Mouse (Mus musculus): ENCODE data around the gene Galnt17. TPM values are rescaled to one million over a fixed set of nuclear protein-coding genes. Genes with fewer than 3 reads are reported as not detected.

Galnt17 gene
- polyA plus RNA-seq, 1 experiment from 2014 or later, result 0.96 TPM

- H3K9ac ChIP-seq (ENCODE audit: low read depth, low read length), result no peak overlapping the region
- H3K9me3 ChIP-seq (replicated peaks; ENCODE audit: control insufficient read depth, low read length), result no peaks in the 10 kb centered on the region
- no peaks in the 10 kb centered on the region for H3K4me1 ChIP-seq (ENCODE audit: control insufficient read depth, insufficient read depth, low read length)
- H3K36me3 ChIP-seq (ENCODE audit: control insufficient read depth, insufficient read depth, low read length), result no peaks in the 10 kb centered on the region
- no peaks in the 10 kb centered on the region for H3K27me3 ChIP-seq (ENCODE audit: control insufficient read depth, insufficient read depth, low read length)
- WGBS (ENCODE audit: insufficient replicate concordance), result 97% methylated on average over 3 of the region's 3 CpGs
- no peak overlapping the region for H3K4me2 ChIP-seq
- H3K27ac ChIP-seq (ENCODE audit: low read depth, low read length), result no peak overlapping the region
- no peak for ATAC-seq (replicated peaks; ENCODE audit: insufficient number of reproducible peaks, low FRiP score, low TSS enrichment)
- no peak overlapping the region for H3K4me3 ChIP-seq (ENCODE audit: low read depth, low read length)
These were observed 412.3 kb downstream of the Galnt17 start for GRCm38 (mm10) chr5:130895991-130896390.

- Histone ChIP-seq H3K4me1 (ENCODE audit: control insufficient read depth, insufficient read depth, low read length) (no peaks in the 10 kb centered on the region), H3K9me3 (replicated peaks; ENCODE audit: control insufficient read depth, low read length) (no peaks in the 10 kb centered on the region), H3K27ac (ENCODE audit: low read depth, low read length) (no peak overlapping the region), H3K27me3 (ENCODE audit: control insufficient read depth, insufficient read depth, low read length) (no peaks in the 10 kb centered on the region), H3K4me2 (no peak overlapping the region), H3K4me3 (ENCODE audit: low read depth, low read length) (no peak overlapping the region), H3K9ac (ENCODE audit: low read depth, low read length) (no peak overlapping the region), H3K36me3 (ENCODE audit: control insufficient read depth, insufficient read depth, low read length) (no peaks in the 10 kb centered on the region)
- WGBS (ENCODE audit: insufficient replicate concordance), result 79% methylated on average over 5 of the region's 5 CpGs
- no peak for ATAC-seq (replicated peaks; ENCODE audit: insufficient number of reproducible peaks, low FRiP score, low TSS enrichment)
These were observed 416.6 kb downstream of the Galnt17 start for GRCm38 (mm10) chr5:130891735-130892134.

DNA sequence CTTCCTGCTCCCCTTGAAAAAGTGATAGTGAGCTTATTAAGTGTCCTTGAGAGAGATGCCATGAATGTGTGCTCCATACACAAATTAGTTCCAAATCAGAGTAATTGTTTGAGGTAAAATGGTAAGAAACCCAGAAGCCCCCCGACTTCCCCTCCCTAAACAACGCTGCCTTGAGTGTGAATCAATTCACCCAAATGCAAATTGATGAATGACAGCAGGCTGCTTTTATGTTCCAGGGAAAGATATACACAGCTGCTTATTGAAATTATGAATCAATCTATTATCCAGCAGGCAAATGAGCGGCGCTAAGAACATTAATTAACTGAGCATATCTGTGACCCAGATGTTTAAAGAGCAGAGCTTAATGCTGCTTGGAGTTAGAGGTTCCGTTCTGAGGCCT lies 428.0 kb downstream of the Galnt17 start:
- 87% methylated on average over 5 of the region's 5 CpGs for WGBS (ENCODE audit: insufficient replicate concordance)
- no peak for ATAC-seq (replicated peaks; ENCODE audit: insufficient number of reproducible peaks, low FRiP score, low TSS enrichment)

DNA sequence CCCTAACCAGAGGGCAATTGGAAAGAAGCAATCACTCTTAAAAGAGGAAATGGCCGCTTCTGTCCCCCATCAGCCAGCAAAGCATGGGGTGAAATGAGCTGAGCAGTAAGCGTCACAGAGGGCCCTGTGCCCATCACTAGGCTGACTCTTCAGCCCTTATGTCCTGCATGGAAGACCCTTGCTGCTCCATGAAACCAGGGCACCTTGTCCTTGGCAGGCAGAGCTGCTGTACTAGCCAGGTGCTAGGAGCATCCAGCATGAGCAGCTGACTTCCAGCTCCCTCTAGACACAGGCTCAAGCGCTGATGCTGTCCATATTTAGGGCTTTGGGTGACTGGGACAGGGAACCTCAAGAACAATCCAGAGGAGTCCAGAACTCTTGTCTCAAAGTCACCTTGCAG lies 432.9 kb downstream of the Galnt17 start:
- no peak for ATAC-seq (replicated peaks; ENCODE audit: insufficient number of reproducible peaks, low FRiP score, low TSS enrichment)
- Histone ChIP-seq H3K9ac (ENCODE audit: low read depth, low read length) (no peak overlapping the region), H3K4me1 (ENCODE audit: control insufficient read depth, insufficient read depth, low read length) (no peaks in the 10 kb centered on the region), H3K36me3 (ENCODE audit: control insufficient read depth, insufficient read depth, low read length) (no peaks in the 10 kb centered on the region), H3K27me3 (ENCODE audit: control insufficient read depth, insufficient read depth, low read length) (no peaks in the 10 kb centered on the region), H3K4me2 (no peak overlapping the region), H3K27ac (ENCODE audit: low read depth, low read length) (no peak overlapping the region), H3K9me3 (replicated peaks; ENCODE audit: control insufficient read depth, low read length) (0 out of 2 replicates have a peak, but pooled peaks cover 2% of the 10 kb centered on the region), H3K4me3 (ENCODE audit: low read depth, low read length) (no peak overlapping the region)
- 84% methylated on average over 3 of the region's 3 CpGs for WGBS (ENCODE audit: insufficient replicate concordance)

More for the DNA sequence above, 428.0 kb downstream of the Galnt17 start:
- no peak overlapping the region for H3K4me3 ChIP-seq (ENCODE audit: low read depth, low read length)
- no peaks in the 10 kb centered on the region for H3K27me3 ChIP-seq (ENCODE audit: control insufficient read depth, insufficient read depth, low read length)
- H3K4me1 ChIP-seq (ENCODE audit: control insufficient read depth, insufficient read depth, low read length), result no peaks in the 10 kb centered on the region
- no peak overlapping the region for H3K4me2 ChIP-seq
- no peaks in the 10 kb centered on the region for H3K36me3 ChIP-seq (ENCODE audit: control insufficient read depth, insufficient read depth, low read length)
- 0 out of 2 replicates have a peak, but pooled peaks cover 2% of the 10 kb centered on the region for H3K9me3 ChIP-seq (replicated peaks; ENCODE audit: control insufficient read depth, low read length)
- H3K9ac ChIP-seq (ENCODE audit: low read depth, low read length), result no peak overlapping the region
- no peak overlapping the region for H3K27ac ChIP-seq (ENCODE audit: low read depth, low read length)

DNA sequence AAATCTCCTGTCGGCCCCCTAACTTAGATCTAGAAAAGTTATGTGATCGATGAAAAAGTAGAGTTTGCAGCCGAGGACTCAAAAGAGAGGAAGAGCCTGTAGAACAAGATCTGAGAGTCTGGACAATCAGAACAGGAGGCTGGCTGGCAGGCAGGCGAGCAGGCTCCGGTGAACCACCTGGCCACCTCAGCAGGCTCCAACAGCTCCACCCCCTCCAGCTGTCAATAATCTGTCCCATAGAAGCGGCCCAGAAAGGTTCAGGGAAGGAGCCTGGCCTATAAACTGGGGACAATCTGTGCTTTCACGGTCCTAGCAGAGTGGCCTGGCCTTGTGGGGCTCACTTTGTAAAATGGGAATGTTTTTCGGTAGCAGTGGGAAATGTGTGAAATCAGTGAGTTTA lies 437.2 kb downstream of the Galnt17 start:
- 42% methylated on average over 8 of the region's 8 CpGs for WGBS (ENCODE audit: insufficient replicate concordance)
- H3K9me3 ChIP-seq (replicated peaks; ENCODE audit: control insufficient read depth, low read length), result 0 out of 2 replicates have a peak, but pooled peaks cover 2% of the 10 kb centered on the region

DNA sequence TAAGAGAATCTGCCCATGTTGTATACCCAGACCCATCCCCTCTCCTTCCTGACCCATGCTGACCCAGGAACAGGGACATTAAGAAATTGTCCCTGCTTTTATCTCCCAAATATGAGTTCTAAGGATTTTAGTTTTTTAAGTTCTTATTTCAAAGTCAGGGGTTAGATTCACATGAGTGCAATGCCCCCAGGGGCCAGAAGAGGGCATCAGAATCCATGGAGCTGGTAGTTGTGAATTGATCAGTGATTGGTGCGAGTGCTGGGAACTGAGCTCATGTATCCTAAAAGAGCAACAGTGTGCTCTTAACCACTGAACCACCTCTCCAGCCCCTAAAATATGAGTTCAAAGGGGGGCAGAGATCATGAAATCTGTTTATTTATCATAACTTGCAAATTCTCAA lies 438.4 kb downstream of the Galnt17 start:
- no peaks in the 10 kb centered on the region for H3K4me1 ChIP-seq (ENCODE audit: control insufficient read depth, insufficient read depth, low read length)
- WGBS (ENCODE audit: insufficient replicate concordance), result 88% methylated on average over 1 of the region's 1 CpGs
- H3K27me3 ChIP-seq (ENCODE audit: control insufficient read depth, insufficient read depth, low read length), result no peaks in the 10 kb centered on the region
- H3K4me2 ChIP-seq, result no peak overlapping the region
- no peak overlapping the region for H3K9ac ChIP-seq (ENCODE audit: low read depth, low read length)
- ATAC-seq (replicated peaks; ENCODE audit: insufficient number of reproducible peaks, low FRiP score, low TSS enrichment), result no peak
- H3K4me3 ChIP-seq (ENCODE audit: low read depth, low read length), result no peak overlapping the region
- H3K36me3 ChIP-seq (ENCODE audit: control insufficient read depth, insufficient read depth, low read length), result no peaks in the 10 kb centered on the region
- H3K27ac ChIP-seq (ENCODE audit: low read depth, low read length), result no peak overlapping the region
- H3K9me3 ChIP-seq (replicated peaks; ENCODE audit: control insufficient read depth, low read length), result 0 out of 2 replicates have a peak, but pooled peaks cover 2% of the 10 kb centered on the region

More for the DNA sequence above, 437.2 kb downstream of the Galnt17 start:
- Histone ChIP-seq H3K4me2 (no peak overlapping the region), H3K36me3 (ENCODE audit: control insufficient read depth, insufficient read depth, low read length) (no peaks in the 10 kb centered on the region), H3K4me3 (ENCODE audit: low read depth, low read length) (no peak overlapping the region), H3K27me3 (ENCODE audit: control insufficient read depth, insufficient read depth, low read length) (no peaks in the 10 kb centered on the region), H3K27ac (ENCODE audit: low read depth, low read length) (no peak overlapping the region), H3K9ac (ENCODE audit: low read depth, low read length) (no peak overlapping the region), H3K4me1 (ENCODE audit: control insufficient read depth, insufficient read depth, low read length) (no peaks in the 10 kb centered on the region)
- no peak for ATAC-seq (replicated peaks; ENCODE audit: insufficient number of reproducible peaks, low FRiP score, low TSS enrichment)

GRCm38 (mm10) chr5:130862302-130862701 lies 446.0 kb downstream of the Galnt17 start:
- ATAC-seq (replicated peaks; ENCODE audit: insufficient number of reproducible peaks, low FRiP score, low TSS enrichment), result no peak
- Histone ChIP-seq H3K27ac (ENCODE audit: low read depth, low read length) (no peak overlapping the region), H3K4me2 (no peak overlapping the region), H3K36me3 (ENCODE audit: control insufficient read depth, insufficient read depth, low read length) (no peaks in the 10 kb centered on the region), H3K4me3 (ENCODE audit: low read depth, low read length) (no peak overlapping the region), H3K9ac (ENCODE audit: low read depth, low read length) (no peak overlapping the region), H3K27me3 (ENCODE audit: control insufficient read depth, insufficient read depth, low read length) (no peaks in the 10 kb centered on the region), H3K9me3 (replicated peaks; ENCODE audit: control insufficient read depth, low read length) (no peaks in the 10 kb centered on the region), H3K4me1 (ENCODE audit: control insufficient read depth, insufficient read depth, low read length) (no peaks in the 10 kb centered on the region)
- WGBS (ENCODE audit: insufficient replicate concordance), result 64% methylated on average over 5 of the region's 5 CpGs

- H3K27ac ChIP-seq (ENCODE audit: low read depth, low read length), result no peak overlapping the region
- H3K9ac ChIP-seq (ENCODE audit: low read depth, low read length), result no peak overlapping the region
- H3K4me1 ChIP-seq (ENCODE audit: control insufficient read depth, insufficient read depth, low read length), result no peaks in the 10 kb centered on the region
- H3K4me3 ChIP-seq (ENCODE audit: low read depth, low read length), result no peak overlapping the region
- no peaks in the 10 kb centered on the region for H3K36me3 ChIP-seq (ENCODE audit: control insufficient read depth, insufficient read depth, low read length)
- H3K27me3 ChIP-seq (ENCODE audit: control insufficient read depth, insufficient read depth, low read length), result no peaks in the 10 kb centered on the region
- WGBS (ENCODE audit: insufficient replicate concordance), result 42% methylated on average over 6 of the region's 6 CpGs
- H3K4me2 ChIP-seq, result no peak overlapping the region
- ATAC-seq (replicated peaks; ENCODE audit: insufficient number of reproducible peaks, low FRiP score, low TSS enrichment), result no peak
- H3K9me3 ChIP-seq (replicated peaks; ENCODE audit: control insufficient read depth, low read length), result no peaks in the 10 kb centered on the region
These were observed 448.6 kb downstream of the Galnt17 start for GRCm38 (mm10) chr5:130859736-130860135.

DNA sequence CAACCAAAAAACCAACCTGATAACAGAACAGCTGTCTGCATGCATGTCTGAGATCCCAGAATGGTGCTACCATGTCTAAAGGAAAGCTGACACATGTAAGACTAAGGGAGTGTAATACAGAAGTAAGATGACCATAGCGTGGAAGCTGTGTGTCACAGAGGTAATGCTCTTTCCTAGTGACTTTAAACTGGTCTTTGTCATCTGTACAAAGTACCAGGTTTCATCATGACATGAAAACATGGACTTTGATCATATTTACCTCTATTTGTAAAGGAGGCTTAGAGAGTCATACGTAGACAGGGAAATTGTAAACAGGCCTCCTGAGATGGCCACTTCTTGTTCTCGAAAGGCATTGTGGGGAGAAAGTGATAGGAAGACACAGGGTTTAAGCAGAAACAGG lies 449.6 kb downstream of the Galnt17 start:
- no peaks in the 10 kb centered on the region for H3K9me3 ChIP-seq (replicated peaks; ENCODE audit: control insufficient read depth, low read length)
- H3K9ac ChIP-seq (ENCODE audit: low read depth, low read length), result no peak overlapping the region
- H3K4me2 ChIP-seq, result no peak overlapping the region
- no peaks in the 10 kb centered on the region for H3K36me3 ChIP-seq (ENCODE audit: control insufficient read depth, insufficient read depth, low read length)
- ATAC-seq (replicated peaks; ENCODE audit: insufficient number of reproducible peaks, low FRiP score, low TSS enrichment), result no peak
- no peak overlapping the region for H3K4me3 ChIP-seq (ENCODE audit: low read depth, low read length)
- H3K27me3 ChIP-seq (ENCODE audit: control insufficient read depth, insufficient read depth, low read length), result no peaks in the 10 kb centered on the region
- H3K4me1 ChIP-seq (ENCODE audit: control insufficient read depth, insufficient read depth, low read length), result no peaks in the 10 kb centered on the region
- WGBS (ENCODE audit: insufficient replicate concordance), result 69% methylated on average over 3 of the region's 3 CpGs
- H3K27ac ChIP-seq (ENCODE audit: low read depth, low read length), result no peak overlapping the region
